Mouse (Mus musculus): ENCODE measurements around the gene Brpf3. TPM values are rescaled to one million over a fixed set of nuclear protein-coding genes. Genes with fewer than 3 reads are reported as not detected.
"Not testable (repeated sequence)": the region's sequence is repeated elsewhere in the genome, so short reads cannot be mapped to it uniquely, and the experiment has no call there.

Gene Brpf3
- polyA plus RNA-seq, 1 experiment from 2014 or later, result 9.6 TPM

- Histone ChIP-seq H3K36me3 (ENCODE audit: control insufficient read depth, insufficient read depth, low read length) (no peaks in the 10 kb centered on the region), H3K27me3 (ENCODE audit: control insufficient read depth, insufficient read depth, low read length) (peaks cover 30% of the 10 kb centered on the region), H3K9me3 (ENCODE audit: control insufficient read depth, low read length) (no peaks in the 10 kb centered on the region), H3K4me3 (ENCODE audit: low read depth, low read length) (peak overlapping the region; percentile 40), H3K4me1 (ENCODE audit: control insufficient read depth, insufficient read depth, low read length) (peaks cover 18% of the 10 kb centered on the region), H3K4me2 (ENCODE audit: low read depth, severe bottlenecking) (peak overlapping the region; percentile 87), H3K27ac (replicated peaks; ENCODE audit: low read depth, low read length) (no peak overlapping the region), H3K9ac (ENCODE audit: low read length) (peak overlapping the region; percentile 40; the same call in 1 of the 2 replicates)
- WGBS, result 6% methylated on average over 24 of the region's 24 CpGs
- ATAC-seq (ENCODE audit: insufficient number of reproducible peaks, low FRiP score, low TSS enrichment, low read depth) (no peak), DNase-seq (ENCODE audit: low spot score) (peak; percentile 51)
Measured at GRCm38 (mm10) chr17:28769875-28770421, 30.9 kb upstream of the Brpf3 start.

DNA sequence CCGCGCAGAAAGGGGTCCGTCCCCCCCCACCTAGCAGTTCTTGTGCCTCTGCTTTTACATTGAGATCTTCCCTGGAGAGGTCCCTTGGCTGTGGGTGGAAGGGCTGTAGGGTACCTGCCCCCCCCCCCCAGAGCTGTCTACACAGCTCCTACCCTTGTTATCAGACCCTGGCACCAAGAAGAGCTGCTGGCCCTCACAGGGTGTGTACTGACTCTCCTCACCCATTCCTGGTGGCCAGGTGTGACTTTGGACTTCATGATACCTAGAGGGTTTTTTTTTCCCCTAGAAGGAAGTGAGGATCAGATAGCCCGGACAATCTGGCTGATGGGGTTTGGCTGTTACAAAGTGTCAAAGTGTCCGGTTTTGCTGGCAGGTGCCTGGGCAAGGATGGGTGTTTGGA is 29.6 kb upstream of the Brpf3 start:
- WGBS, result 87% methylated on average over 5 of the region's 5 CpGs
- peaks cover 30% of the 10 kb centered on the region for H3K27me3 ChIP-seq (ENCODE audit: control insufficient read depth, insufficient read depth, low read length)
- H3K4me2 ChIP-seq (ENCODE audit: low read depth, severe bottlenecking), result no peak overlapping the region
- ATAC-seq (ENCODE audit: insufficient number of reproducible peaks, low FRiP score, low TSS enrichment, low read depth) (no peak), DNase-seq (ENCODE audit: low spot score) (no peak)
- no peaks in the 10 kb centered on the region for H3K36me3 ChIP-seq (ENCODE audit: control insufficient read depth, insufficient read depth, low read length)
- H3K4me3 ChIP-seq (ENCODE audit: low read depth, low read length), result no peak overlapping the region
- H3K4me1 ChIP-seq (ENCODE audit: control insufficient read depth, insufficient read depth, low read length), result peaks cover 18% of the 10 kb centered on the region
- no peak overlapping the region for H3K27ac ChIP-seq (replicated peaks; ENCODE audit: low read depth, low read length)
- no peaks in the 10 kb centered on the region for H3K9me3 ChIP-seq (ENCODE audit: control insufficient read depth, low read length)
- no peak overlapping the region for H3K9ac ChIP-seq (ENCODE audit: low read length)

GRCm38 (mm10) chr17:28774303-28774702 is 26.6 kb upstream of the Brpf3 start:
- not testable (repeated sequence) for H3K9ac ChIP-seq (ENCODE audit: low read length); H3K9me3 ChIP-seq (ENCODE audit: control insufficient read depth, low read length); H3K4me3 ChIP-seq (ENCODE audit: low read depth, low read length); H3K27ac ChIP-seq (replicated peaks; ENCODE audit: low read depth, low read length); ATAC-seq (ENCODE audit: insufficient number of reproducible peaks, low FRiP score, low TSS enrichment, low read depth); DNase-seq (ENCODE audit: low spot score); H3K4me2 ChIP-seq (ENCODE audit: low read depth, severe bottlenecking); H3K36me3 ChIP-seq (ENCODE audit: control insufficient read depth, insufficient read depth, low read length)
- WGBS, result 90% methylated on average over 9 of the region's 9 CpGs
- H3K4me1 ChIP-seq (ENCODE audit: control insufficient read depth, insufficient read depth, low read length), result peaks cover 12% of the 10 kb centered on the region
- peaks cover 17% of the 10 kb centered on the region for H3K27me3 ChIP-seq (ENCODE audit: control insufficient read depth, insufficient read depth, low read length)

DNA sequence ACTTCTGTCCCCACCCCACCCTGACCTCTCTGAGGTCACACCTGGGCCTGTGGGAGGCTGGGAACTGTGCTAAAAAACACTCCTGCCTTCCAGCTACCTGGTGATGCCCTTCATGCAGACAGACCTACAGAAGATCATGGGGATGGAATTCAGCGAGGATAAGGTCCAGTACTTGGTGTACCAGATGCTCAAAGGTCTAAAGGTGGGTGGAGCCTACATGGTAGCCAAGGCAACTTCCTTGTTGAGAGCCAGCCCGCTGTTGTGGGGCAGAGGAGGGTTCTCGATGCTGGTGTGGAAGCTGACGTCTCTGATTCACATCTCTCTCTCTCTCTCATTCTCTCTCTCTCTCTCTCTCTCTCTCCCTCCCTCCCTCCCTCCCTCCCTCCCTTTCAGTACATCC is 25.7 kb upstream of the Brpf3 start:
- Histone ChIP-seq H3K27ac (replicated peaks; ENCODE audit: low read depth, low read length) (no peak overlapping the region), H3K36me3 (ENCODE audit: control insufficient read depth, insufficient read depth, low read length) (no peaks in the 10 kb centered on the region), H3K9me3 (ENCODE audit: control insufficient read depth, low read length) (no peaks in the 10 kb centered on the region), H3K9ac (ENCODE audit: low read length) (no peak overlapping the region), H3K27me3 (ENCODE audit: control insufficient read depth, insufficient read depth, low read length) (peaks cover 8% of the 10 kb centered on the region), H3K4me3 (ENCODE audit: low read depth, low read length) (no peak overlapping the region), H3K4me1 (ENCODE audit: control insufficient read depth, insufficient read depth, low read length) (peaks cover 4% of the 10 kb centered on the region; the same call in 1 of the 2 replicates), H3K4me2 (ENCODE audit: low read depth, severe bottlenecking) (no peak overlapping the region)
- ATAC-seq (ENCODE audit: insufficient number of reproducible peaks, low FRiP score, low TSS enrichment, low read depth) (no peak), DNase-seq (ENCODE audit: low spot score) (no peak)
- 93% methylated on average over 4 of the region's 4 CpGs for WGBS

GRCm38 (mm10) chr17:28776817-28777216 is 24.1 kb upstream of the Brpf3 start:
- WGBS, result 88% methylated on average over 3 of the region's 3 CpGs
- no peak overlapping the region for H3K4me2 ChIP-seq (ENCODE audit: low read depth, severe bottlenecking)
- DNase-seq (ENCODE audit: low spot score) (no peak), ATAC-seq (ENCODE audit: insufficient number of reproducible peaks, low FRiP score, low TSS enrichment, low read depth) (no peak)
- no peak overlapping the region for H3K4me3 ChIP-seq (ENCODE audit: low read depth, low read length)
- H3K27ac ChIP-seq (replicated peaks; ENCODE audit: low read depth, low read length), result no peak overlapping the region
- no peaks in the 10 kb centered on the region for H3K4me1 ChIP-seq (ENCODE audit: control insufficient read depth, insufficient read depth, low read length)
- H3K9me3 ChIP-seq (ENCODE audit: control insufficient read depth, low read length), result no peaks in the 10 kb centered on the region
- no peaks in the 10 kb centered on the region for H3K27me3 ChIP-seq (ENCODE audit: control insufficient read depth, insufficient read depth, low read length)
- no peaks in the 10 kb centered on the region for H3K36me3 ChIP-seq (ENCODE audit: control insufficient read depth, insufficient read depth, low read length)
- no peak overlapping the region for H3K9ac ChIP-seq (ENCODE audit: low read length)

DNA sequence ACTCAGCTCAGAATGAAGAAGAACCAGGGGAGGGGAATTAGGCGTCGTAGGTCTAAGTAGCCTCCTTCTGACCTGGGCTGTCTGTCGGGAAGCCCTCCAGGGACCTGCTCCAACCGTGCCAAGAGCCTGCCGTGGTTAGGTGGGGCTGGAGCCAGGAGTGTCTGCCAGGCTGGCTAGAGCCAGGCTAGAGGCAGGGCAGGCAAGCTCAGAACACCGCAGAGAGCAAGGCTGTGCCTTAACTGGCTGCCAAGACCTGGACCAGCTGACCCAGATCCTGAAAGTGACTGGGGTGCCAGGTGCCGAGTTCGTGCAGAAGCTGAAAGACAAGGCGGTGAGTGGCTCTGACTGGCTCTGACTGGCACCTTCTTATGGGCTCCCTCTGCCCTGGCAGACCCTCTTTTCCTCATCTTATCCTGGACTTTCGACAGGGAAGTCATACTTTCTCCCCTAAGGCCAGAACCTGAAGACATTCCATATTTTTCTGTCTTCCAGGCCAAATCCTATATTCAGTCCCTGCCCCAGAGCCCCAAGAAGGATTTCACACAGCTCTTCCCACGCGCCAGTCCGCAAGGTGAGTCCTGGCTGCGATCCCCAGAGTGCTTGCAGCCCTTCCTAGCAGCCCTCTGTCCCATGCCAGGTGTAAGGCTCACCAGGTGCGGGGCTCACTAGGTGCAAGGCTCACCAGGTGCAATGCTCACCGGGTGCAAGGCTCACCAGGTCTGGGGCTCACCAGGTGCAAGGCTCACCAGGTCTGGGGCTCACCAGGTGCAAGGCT is 23.5 kb upstream of the Brpf3 start:
- ATAC-seq (ENCODE audit: insufficient number of reproducible peaks, low FRiP score, low TSS enrichment, low read depth) (no peak), DNase-seq (ENCODE audit: low spot score) (no peak)
- no peak overlapping the region for H3K27ac ChIP-seq (replicated peaks; ENCODE audit: low read depth, low read length)

DNA sequence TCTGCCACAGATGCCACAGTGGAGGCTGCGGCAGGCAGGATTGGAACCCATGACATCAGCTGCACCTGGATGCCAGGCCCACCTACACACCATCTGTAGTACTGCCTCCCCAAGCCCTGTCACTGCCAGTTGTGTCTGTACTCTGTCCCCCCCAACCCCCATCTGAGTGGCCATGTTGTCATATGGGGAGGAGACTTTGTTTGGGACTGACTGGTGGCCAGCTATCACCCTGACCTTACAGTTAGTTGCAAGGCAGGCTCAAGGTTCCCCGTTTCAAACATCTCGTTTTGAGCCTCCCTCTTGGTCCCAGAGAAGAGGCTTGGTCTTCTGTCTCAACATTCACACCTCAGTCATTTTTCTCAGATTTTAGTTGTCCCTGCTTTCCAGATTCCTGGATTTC is 21.2 kb upstream of the Brpf3 start:
- no peaks in the 10 kb centered on the region for H3K4me1 ChIP-seq (ENCODE audit: control insufficient read depth, insufficient read depth, low read length)
- no peak overlapping the region for H3K27ac ChIP-seq (replicated peaks; ENCODE audit: low read depth, low read length)
- 92% methylated on average over 3 of the region's 3 CpGs for WGBS

More for the DNA sequence above, 23.5 kb upstream of the Brpf3 start:
- Histone ChIP-seq H3K4me3 (ENCODE audit: low read depth, low read length) (no peak overlapping the region), H3K9ac (ENCODE audit: low read length) (no peak overlapping the region), H3K36me3 (ENCODE audit: control insufficient read depth, insufficient read depth, low read length) (no peaks in the 10 kb centered on the region), H3K4me2 (ENCODE audit: low read depth, severe bottlenecking) (no peak overlapping the region), H3K4me1 (ENCODE audit: control insufficient read depth, insufficient read depth, low read length) (no peaks in the 10 kb centered on the region), H3K27me3 (ENCODE audit: control insufficient read depth, insufficient read depth, low read length) (no peaks in the 10 kb centered on the region), H3K9me3 (ENCODE audit: control insufficient read depth, low read length) (no peaks in the 10 kb centered on the region)
- WGBS, result 85% methylated on average over 16 of the region's 16 CpGs

GRCm38 (mm10) chr17:28780836-28781235 is 20.1 kb upstream of the Brpf3 start:
- ATAC-seq (ENCODE audit: insufficient number of reproducible peaks, low FRiP score, low TSS enrichment, low read depth) (no peak), DNase-seq (ENCODE audit: low spot score) (no peak)
- WGBS, result 68% methylated on average over 3 of the region's 3 CpGs
- H3K27me3 ChIP-seq (ENCODE audit: control insufficient read depth, insufficient read depth, low read length), result no peaks in the 10 kb centered on the region
- H3K36me3 ChIP-seq (ENCODE audit: control insufficient read depth, insufficient read depth, low read length), result no peaks in the 10 kb centered on the region
- H3K9ac ChIP-seq (ENCODE audit: low read length), result no peak overlapping the region
- H3K4me1 ChIP-seq (ENCODE audit: control insufficient read depth, insufficient read depth, low read length), result no peaks in the 10 kb centered on the region
- no peak overlapping the region for H3K27ac ChIP-seq (replicated peaks; ENCODE audit: low read depth, low read length)
- H3K4me2 ChIP-seq (ENCODE audit: low read depth, severe bottlenecking), result no peak overlapping the region
- H3K9me3 ChIP-seq (ENCODE audit: control insufficient read depth, low read length), result no peaks in the 10 kb centered on the region
- no peak overlapping the region for H3K4me3 ChIP-seq (ENCODE audit: low read depth, low read length)

More for the DNA sequence above, 21.2 kb upstream of the Brpf3 start:
- H3K9me3 ChIP-seq (ENCODE audit: control insufficient read depth, low read length), result no peaks in the 10 kb centered on the region
- no peak overlapping the region for H3K9ac ChIP-seq (ENCODE audit: low read length)
- no peaks in the 10 kb centered on the region for H3K36me3 ChIP-seq (ENCODE audit: control insufficient read depth, insufficient read depth, low read length)
- H3K27me3 ChIP-seq (ENCODE audit: control insufficient read depth, insufficient read depth, low read length), result no peaks in the 10 kb centered on the region
- no peak overlapping the region for H3K4me2 ChIP-seq (ENCODE audit: low read depth, severe bottlenecking)
- ATAC-seq (ENCODE audit: insufficient number of reproducible peaks, low FRiP score, low TSS enrichment, low read depth), result no peak
- H3K4me3 ChIP-seq (ENCODE audit: low read depth, low read length), result no peak overlapping the region
- DNase-seq (ENCODE audit: low spot score), result no peak

All from limb, embryonic 11.5 days (tissue).